Mouse (Mus musculus): ENCODE measurements around the gene Dlgap5. TPM values are rescaled to one million over a fixed set of nuclear protein-coding genes. Genes with fewer than 3 reads are reported as not detected.

Gene Dlgap5
- total and polyA plus RNA-seq, 3 experiments, result 48.9 to 62.9 (median 53.5) TPM

DNA sequence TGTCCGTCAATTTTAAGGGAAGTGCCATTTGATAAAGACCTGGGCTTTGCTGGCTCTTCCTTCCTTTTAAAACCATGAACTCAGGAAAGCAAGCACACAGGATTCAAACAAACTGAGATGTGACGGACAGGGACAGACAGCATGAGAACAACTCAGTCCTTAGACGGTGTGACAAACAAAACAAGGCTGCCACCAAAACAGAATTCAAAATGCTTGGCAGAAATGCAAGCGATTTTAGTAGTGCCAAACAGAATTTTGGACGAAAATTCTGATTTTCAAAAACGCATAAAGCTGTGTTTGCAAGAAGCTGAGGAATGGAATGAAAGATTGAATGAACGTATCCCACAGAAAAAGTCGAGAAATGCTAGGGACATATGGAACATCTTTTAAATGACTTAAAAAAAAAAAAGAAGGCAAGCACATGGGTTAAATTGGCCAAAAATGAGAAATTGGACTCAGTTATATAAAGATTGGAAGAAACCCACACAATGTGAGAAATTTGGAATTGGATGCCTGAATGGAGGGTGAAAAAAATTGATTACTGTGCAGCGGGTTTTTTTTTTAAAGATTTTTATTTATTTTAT lies 44.8 kb upstream of the Dlgap5 start:
- dilution Hi-C loops (cut with MboI; ENCODE audit: extremely low pct_ligation_motif_present, extremely low pct_unique_long_range_greater_than_20kb, low sequenced_read_pairs) (no loop called here), in situ Hi-C loops (cut with MboI; ENCODE audit: low pct_ligation_motif_present, low pct_unique_long_range_greater_than_20kb, low sequenced_read_pairs) (no loop called here)
- peaks cover 0 to 2% of the 10 kb centered on the region in 2 experiments; a peak in 1 of 4 replicates for H3K4me1 ChIP-seq (ENCODE audit: control insufficient read depth in 1 of 2, insufficient read depth in 2 of 2)
- no peaks in the 10 kb centered on the region for H3K36me3 ChIP-seq (replicated peaks in 1 of 2; ENCODE audit: control insufficient read depth in 1 of 2, insufficient read depth in 1 of 2, low read length in 1 of 2)
- TF ChIP-seq POLR2A (IDR thresholded peaks at IDR 0.05; ENCODE audit: low read depth, low read length) (no peak), MAZ (IDR thresholded peaks at IDR 0.05; ENCODE audit: low read depth, low read length) (no peak), MAX (IDR thresholded peaks at IDR 0.05; ENCODE audit: low read length) (no peak), UBTF (IDR thresholded peaks at IDR 0.05; ENCODE audit: low read depth, low read length) (no peak), ELF1 (IDR thresholded peaks at IDR 0.05; ENCODE audit: low read depth, low read length) (no peak), USF1 (IDR thresholded peaks at IDR 0.05; ENCODE audit: low read depth, low read length) (no peak)
- peaks cover 6% of the 10 kb centered on the region for H3K27me3 ChIP-seq (replicated peaks)
- H3K4me3 ChIP-seq (replicated peaks in 1 of 3; ENCODE audit: low read depth in 2 of 3, low read length in 2 of 3, poor library complexity in 1 of 3), result no peak overlapping the region
- no peak overlapping the region for H3K9ac ChIP-seq (ENCODE audit: insufficient read depth, low read depth)
- H3K79me2 ChIP-seq (replicated peaks; ENCODE audit: control insufficient read depth, extremely low read depth, insufficient read depth, poor library complexity, severe bottlenecking), result no peaks in the 10 kb centered on the region
- no peak overlapping the region for H3K4me2 ChIP-seq (ENCODE audit: insufficient read depth, low read depth, poor library complexity, severe bottlenecking)
- DNase-seq (ENCODE audit: extremely low read depth), result no peak
- H3K9me3 ChIP-seq (replicated peaks; ENCODE audit: low read length), result no peaks in the 10 kb centered on the region
- no peak overlapping the region for H3K27ac ChIP-seq (ENCODE audit: insufficient read depth, low read depth)

DNA sequence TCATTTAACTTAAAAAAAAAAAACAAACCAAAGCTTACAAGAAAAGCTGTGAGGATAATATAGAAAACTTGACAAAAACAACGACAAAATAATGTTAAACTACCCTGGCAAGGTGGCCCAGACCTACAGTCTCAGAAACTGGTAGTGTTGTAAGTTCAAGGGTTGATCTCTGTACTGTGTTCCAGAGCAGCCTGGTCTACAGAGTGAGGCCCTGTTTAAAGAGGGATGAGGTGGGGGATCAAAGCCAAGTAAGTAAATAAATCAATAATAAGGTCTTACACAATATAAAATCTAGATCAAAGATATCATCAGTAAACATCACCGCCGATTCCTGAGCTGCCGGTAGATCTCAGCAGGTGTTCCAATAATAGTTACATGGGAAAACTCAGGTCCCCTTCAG lies 44.2 kb upstream of the Dlgap5 start:
- no peak for DNase-seq (ENCODE audit: extremely low read depth)
- H3K4me1 ChIP-seq (ENCODE audit: control insufficient read depth in 1 of 2, insufficient read depth in 2 of 2), result no peaks in the 10 kb centered on the region
- no peaks in the 10 kb centered on the region for H3K9me3 ChIP-seq (replicated peaks; ENCODE audit: low read length)
- H3K4me2 ChIP-seq (ENCODE audit: insufficient read depth, low read depth, poor library complexity, severe bottlenecking), result no peak overlapping the region
- TF ChIP-seq KAT2A (IDR thresholded peaks at IDR 0.05; ENCODE audit: insufficient replicate concordance, low read length) (no peak), HCFC1 (IDR thresholded peaks at IDR 0.05; ENCODE audit: low read depth, low read length) (no peak), USF1 (IDR thresholded peaks at IDR 0.05; ENCODE audit: low read depth, low read length) (no peak), ZKSCAN1 (IDR thresholded peaks at IDR 0.05; ENCODE audit: borderline replicate concordance, low read depth, low read length) (no peak), E2F4 (IDR thresholded peaks at IDR 0.05; ENCODE audit: insufficient replicate concordance, low read depth, low read length) (no peak), MYC (IDR thresholded peaks at IDR 0.05; ENCODE audit: low read depth, low read length) (no peak), POLR2AphosphoS2 (IDR thresholded peaks at IDR 0.05; ENCODE audit: low read depth, low read length) (no peak), MAX (IDR thresholded peaks at IDR 0.05; ENCODE audit: low read length) (no peak), GABPA (IDR thresholded peaks at IDR 0.05; ENCODE audit: insufficient replicate concordance, low read depth, low read length) (no peak), NELFE (IDR thresholded peaks at IDR 0.05; ENCODE audit: low read depth, low read length) (no peak), NRF1 (IDR thresholded peaks at IDR 0.05; ENCODE audit: low read depth, low read length) (no peak), MXI1 (IDR thresholded peaks at IDR 0.05; ENCODE audit: low read depth, low read length) (no peak), MEF2A (IDR thresholded peaks at IDR 0.05; ENCODE audit: borderline replicate concordance, low read depth, low read length) (no peak)
- H3K36me3 ChIP-seq (replicated peaks in 1 of 2; ENCODE audit: control insufficient read depth in 1 of 2, insufficient read depth in 1 of 2, low read length in 1 of 2), result no peaks in the 10 kb centered on the region
- dilution Hi-C loops (cut with MboI; ENCODE audit: extremely low pct_ligation_motif_present, extremely low pct_unique_long_range_greater_than_20kb, low sequenced_read_pairs), result no loop called here
- H3K79me2 ChIP-seq (replicated peaks; ENCODE audit: control insufficient read depth, extremely low read depth, insufficient read depth, poor library complexity, severe bottlenecking), result no peaks in the 10 kb centered on the region
- no peak overlapping the region for H3K27ac ChIP-seq (ENCODE audit: insufficient read depth, low read depth)
- no peak overlapping the region for H3K4me3 ChIP-seq (replicated peaks in 1 of 3; ENCODE audit: low read depth in 2 of 3, low read length in 2 of 3, poor library complexity in 1 of 3)
- in situ Hi-C loops (cut with MboI; ENCODE audit: low pct_ligation_motif_present, low pct_unique_long_range_greater_than_20kb, low sequenced_read_pairs), result no loop called here
- H3K9ac ChIP-seq (ENCODE audit: insufficient read depth, low read depth), result no peak overlapping the region
- peaks cover 6% of the 10 kb centered on the region for H3K27me3 ChIP-seq (replicated peaks)

Data from CH12.LX (cell line).